In genomic region chr9:61517906-61518305, GRCm38 (mm10) we compare ENCODE assay signal across 16 mouse cellular contexts.
A peak's percentile ranks its signal among the peaks of the same experiment; 100 is the strongest.
DNase-seq lines count a peak whose midpoint lies in the region; ATAC-seq lines count a peak whose summit lies in the region.
"Had no signal": no experiment of that assay in that cellular context is flagged by ENCODE, and none has a peak within 500 bp of the region (broad histone marks: within the 10 kb centered on the region; RNA-seq: fewer than 3 reads in every experiment).

No protein-coding gene starts in this region.

- ATAC-seq in frontal cortex, adult (ENCODE audit: low TSS enrichment) = peak; percentile 96
- ATAC-seq: intestine, embryonic 15.5 days; liver, postnatal 0 days had no signal

- intact Hi-C loops in left cerebral cortex, postnatal 10 days (cut with DNase I) = loop anchor here (10.0 kb wide), 1 partner anchor 143 kb away; the partner anchor contains the start of gene Tle3

- DNase-seq in brain, adult 2 months (ENCODE audit: low read depth, low spot score) = peak; percentile 73
- DNase-seq in left cerebral cortex, postnatal 10 days (ENCODE audit: extremely low spot score in 1 of 2, low spot score in 2 of 2) = peak; percentile 47 to 58
- DNase-seq in right cerebral cortex, postnatal 10 days (ENCODE audit: low spot score in 2 of 2) = peak; percentile 66 to 81
- no peak for DNase-seq in urinary bladder, postnatal 14 days (ENCODE audit: low spot score)
- DNase-seq in kidney, adult 18-20 months = no peak
- DNase-seq in kidney, postnatal 25 days = no peak
- DNase-seq: adrenal gland, postnatal 36 days; cerebellum, adult 8-10 months; heart, adult 11 months; kidney, postnatal 10 days; liver; liver, postnatal 0 days; lung, postnatal 14 days; spleen, adult 18-20 months had no signal

Comparison
In these comparisons a context has a peak if more than half of its experiments do, and no peak if none do; other contexts are left out.
1. DNase-seq: peak in brain, adult 2 months (single experiment), left cerebral cortex, postnatal 10 days (2 of 2) and right cerebral cortex, postnatal 10 days (2 of 2); none in urinary bladder, postnatal 14 days (single experiment), kidney, adult 18-20 months (single experiment) and kidney, postnatal 25 days (0 of 2).